Mouse (Mus musculus) liver, embryonic 14.5 days (tissue): Measurements from ENCODE around the gene Fam173a.

Source experiments
- CTCF ChIP-seq: IDR thresholded peaks from 2 replicates; pipeline ENCODE4 v1.5.1; 2016; ENCODE audit warnings: antibody characterized with exemption, low read depth, control low read depth
- EP300 ChIP-seq: IDR thresholded peaks from 2 replicates; pipeline ENCODE4 v1.6.1; 2016; ENCODE audit warnings: antibody characterized with exemption, low read depth

DNA sequence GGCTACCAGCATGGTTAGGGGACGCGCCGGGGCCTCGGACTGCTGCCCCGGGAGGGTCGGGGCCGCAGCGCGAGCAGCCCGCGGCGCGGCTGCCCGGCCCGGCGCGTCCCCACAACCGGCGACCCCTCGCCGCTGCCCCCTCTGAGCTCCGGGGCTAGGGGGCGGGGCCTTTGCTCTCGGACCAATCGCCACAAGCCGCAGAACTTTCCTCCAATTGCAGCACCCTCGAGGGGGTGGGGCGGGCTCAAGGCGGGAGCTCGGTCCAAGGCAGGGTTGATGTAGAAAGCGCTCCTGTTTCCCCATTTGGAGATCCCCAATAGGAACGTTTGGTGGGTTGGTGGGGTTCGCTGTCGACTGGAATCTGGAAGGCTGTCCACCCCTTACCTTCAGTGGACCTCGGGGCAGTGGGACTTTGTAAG lies 4.3 kb upstream of the Fam173a start, which contains the start of gene Metrn:
- TF ChIP-seq CTCF (no peak), EP300 (no peak)
